Mouse (Mus musculus) hindbrain, embryonic 16.5 days (tissue): Measurements from ENCODE around the gene Prom2. TPM values are rescaled to one million over a fixed set of nuclear protein-coding genes. Genes with fewer than 3 reads are reported as not detected.

Experiments used
- ATAC-seq: fragments of 200-750 bp; cut with Nextera tagmentation; 2 replicates; pipeline ENCODE4 v1.8.0; 2017; ENCODE audit warnings: moderate TSS enrichment, moderate library complexity
- H3K27ac ChIP-seq: fragments of 300-500 bp; sonication (generic); 2 replicates; pipeline ENCODE4 v1.5.1; 2014; ENCODE audit warnings: low read depth, mild to moderate bottlenecking, control low read depth, low read length, moderate library complexity
- H3K27me3 ChIP-seq: fragments of 300-500 bp; sonication (generic); replicated peaks from 2 replicates; pipeline ENCODE4 v1.6.1; 2014; ENCODE audit warnings: low read length; ENCODE audit not compliant: control insufficient read depth, insufficient read depth
- H3K36me3 ChIP-seq: fragments of 300-500 bp; sonication (generic); 2 replicates; pipeline ENCODE4 v1.6.1; 2014; ENCODE audit warnings: mild to moderate bottlenecking, low read length, moderate library complexity, mixed read lengths; ENCODE audit not compliant: control insufficient read depth, insufficient read depth
- H3K4me1 ChIP-seq: fragments of 300-500 bp; sonication (generic); 2 replicates; pipeline ENCODE4 v1.6.1; 2014; ENCODE audit warnings: low read depth, low read length; ENCODE audit not compliant: control insufficient read depth, insufficient read depth
- H3K4me2 ChIP-seq: fragments of 300-500 bp; sonication (generic); 2 replicates; pipeline ENCODE4 v1.6.1; 2014; ENCODE audit warnings: mild to moderate bottlenecking, low read length, control low read depth, moderate library complexity
- H3K4me3 ChIP-seq: fragments of 300-500 bp; sonication (generic); 2 replicates; pipeline ENCODE4 v1.5.1; 2014; ENCODE audit warnings: mild to moderate bottlenecking, low read length, control low read depth, moderate library complexity
- H3K9ac ChIP-seq: fragments of 300-500 bp; sonication (generic); 2 replicates; pipeline ENCODE4 v1.6.1; 2014; ENCODE audit warnings: low read depth, mild to moderate bottlenecking, control low read depth, low read length, moderate library complexity
- H3K9me3 ChIP-seq: fragments of 300-500 bp; sonication (generic); 2 replicates; pipeline ENCODE4 v1.6.1; 2014; ENCODE audit warnings: mild to moderate bottlenecking, low read length, moderate library complexity; ENCODE audit not compliant: control insufficient read depth
- WGBS: fragments of 180-500 bp; shearing (Covaris S2); extraction: QIAGEN DNeasy Blood & Tissue Kit; methylation state at CpG from one replicate; pipeline ENCODE4 v1.1.7; 2014; 5-methylcytosine and 5-hydroxymethylcytosine counted together
- polyA plus RNA-seq: library from polyadenylated mRNA; unstranded; fragments of >200 nt; fragmentation: Nextera tagmentation; extraction: Ambion mirVana; gene quantifications from 2 replicates; pipeline ENCODE4 v1.2.1, GENCODE M21; 2015

Gene Prom2
- polyA plus RNA-seq, 1 experiment from 2014 or later = 0.06 TPM

DNA sequence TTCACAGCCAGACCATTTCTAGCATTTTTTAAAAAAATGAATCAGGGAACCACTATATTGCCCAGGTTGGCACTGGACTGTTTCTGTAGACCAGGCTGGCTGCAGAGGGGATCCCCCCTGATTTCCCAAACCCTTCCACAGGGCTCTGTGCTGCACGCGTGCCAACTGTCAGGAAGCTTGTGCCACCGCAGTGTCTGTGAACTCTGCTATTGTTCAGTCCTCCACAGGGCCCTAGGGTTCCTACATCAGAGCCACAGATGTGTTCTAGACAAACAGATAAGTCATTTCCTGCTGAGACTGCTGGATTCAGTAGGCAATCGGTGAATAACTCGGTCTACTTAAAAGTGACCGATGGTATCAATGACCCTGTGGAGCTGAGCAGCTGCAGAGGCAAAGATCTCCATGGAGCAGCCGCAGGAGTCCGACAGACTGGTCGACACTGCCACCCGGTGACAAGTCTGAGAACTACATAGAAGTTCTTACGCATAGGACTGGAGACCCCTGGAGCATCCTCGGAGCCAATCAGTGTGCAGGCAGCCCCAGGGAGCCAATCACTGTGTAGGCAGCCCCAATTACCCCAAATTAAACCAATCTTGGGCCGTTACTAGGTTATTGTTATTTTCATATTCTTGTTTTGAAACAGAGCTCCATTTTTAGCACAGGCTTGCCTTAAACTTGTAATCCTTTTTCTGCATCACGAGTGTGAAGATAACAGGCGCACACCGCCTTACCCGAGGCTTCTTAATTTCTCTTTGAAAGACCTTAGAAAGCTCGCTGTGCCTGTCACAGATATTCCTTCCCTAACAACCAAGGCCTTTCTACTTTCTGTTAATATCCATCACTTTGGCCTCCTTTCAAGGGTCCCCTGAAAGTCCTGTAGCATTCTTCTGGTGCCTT lies 18.1 kb upstream of the Prom2 start:
- WGBS = 11% methylated on average over 18 of the region's 18 CpGs
- Histone ChIP-seq H3K4me2 (peak overlapping the region; percentile 56), H3K9me3 (no peaks in the 10 kb centered on the region), H3K36me3 (no peaks in the 10 kb centered on the region), H3K4me1 (peaks cover 8% of the 10 kb centered on the region), H3K27me3 (peaks cover under 1% of the 10 kb centered on the region; the same call in 1 of the 2 replicates), H3K4me3 (peak overlapping the region; percentile 36), H3K27ac (peak overlapping the region; percentile 59; the same call in 1 of the 2 replicates), H3K9ac (peak overlapping the region; percentile 56)
- ATAC-seq = peak; percentile 100

- ATAC-seq = no peak
- H3K4me2 ChIP-seq = no peak overlapping the region
Measured at GRCm38 (mm10) chr2:127551078-127551477, 9.8 kb upstream of the Prom2 start.

DNA sequence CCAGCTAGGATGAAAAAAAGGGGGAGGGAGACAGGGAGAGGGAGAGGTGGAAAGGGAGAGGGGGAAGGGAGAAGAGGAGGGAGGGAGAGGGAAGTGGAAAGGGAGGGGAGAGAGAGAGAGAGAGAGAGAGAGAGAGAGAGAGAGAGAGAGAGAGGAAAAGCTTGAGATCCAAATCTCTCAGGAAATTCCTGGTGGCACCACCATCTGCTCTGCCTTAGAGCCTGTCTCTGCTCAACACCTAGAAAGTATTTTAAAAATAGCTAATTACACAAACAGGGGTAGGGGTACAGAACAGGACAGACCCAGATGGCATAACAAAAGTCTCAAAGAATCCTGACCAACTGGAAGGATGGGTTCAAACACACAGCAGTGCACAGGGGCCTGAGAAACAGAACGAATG lies 9.2 kb upstream of the Prom2 start:
- no peaks in the 10 kb centered on the region; the same call in 1 of the 2 replicates for H3K27me3 ChIP-seq
- no peak overlapping the region for H3K4me2 ChIP-seq
- no peak for ATAC-seq
- no peaks in the 10 kb centered on the region for H3K36me3 ChIP-seq
- no peaks in the 10 kb centered on the region for H3K4me1 ChIP-seq
- no peak overlapping the region for H3K4me3 ChIP-seq
- WGBS = 78% methylated on average over 1 of the region's 1 CpGs
- H3K9me3 ChIP-seq = no peaks in the 10 kb centered on the region
- H3K9ac ChIP-seq = no peak overlapping the region
- H3K27ac ChIP-seq = no peak overlapping the region

More at GRCm38 (mm10) chr2:127551078-127551477, 9.8 kb upstream of the Prom2 start:
- Histone ChIP-seq H3K27me3 (no peaks in the 10 kb centered on the region; the same call in 1 of the 2 replicates), H3K36me3 (no peaks in the 10 kb centered on the region), H3K27ac (no peak overlapping the region), H3K4me1 (no peaks in the 10 kb centered on the region), H3K9me3 (no peaks in the 10 kb centered on the region), H3K4me3 (no peak overlapping the region), H3K9ac (no peak overlapping the region; the same call in 1 of the 2 replicates)
- 38% methylated on average over 5 of the region's 5 CpGs for WGBS

- Histone ChIP-seq H3K27me3 (no peaks in the 10 kb centered on the region; the same call in 1 of the 2 replicates), H3K4me3 (no peak overlapping the region), H3K27ac (no peak overlapping the region), H3K9ac (no peak overlapping the region), H3K4me2 (no peak overlapping the region), H3K4me1 (no peaks in the 10 kb centered on the region), H3K9me3 (no peaks in the 10 kb centered on the region), H3K36me3 (no peaks in the 10 kb centered on the region)
- no peak for ATAC-seq
Measured at GRCm38 (mm10) chr2:127549711-127550110, 8.4 kb upstream of the Prom2 start.

- H3K9ac ChIP-seq = no peak overlapping the region
- no peak overlapping the region for H3K27ac ChIP-seq
- H3K4me3 ChIP-seq = no peak overlapping the region
- no peaks in the 10 kb centered on the region for H3K9me3 ChIP-seq
- ATAC-seq = no peak
- H3K36me3 ChIP-seq = no peaks in the 10 kb centered on the region
- 80% methylated on average over 5 of the region's 5 CpGs for WGBS
- H3K4me2 ChIP-seq = no peak overlapping the region
- no peaks in the 10 kb centered on the region; the same call in 1 of the 2 replicates for H3K27me3 ChIP-seq
- H3K4me1 ChIP-seq = no peaks in the 10 kb centered on the region
Measured at GRCm38 (mm10) chr2:127548342-127549074, 7.2 kb upstream of the Prom2 start.

DNA sequence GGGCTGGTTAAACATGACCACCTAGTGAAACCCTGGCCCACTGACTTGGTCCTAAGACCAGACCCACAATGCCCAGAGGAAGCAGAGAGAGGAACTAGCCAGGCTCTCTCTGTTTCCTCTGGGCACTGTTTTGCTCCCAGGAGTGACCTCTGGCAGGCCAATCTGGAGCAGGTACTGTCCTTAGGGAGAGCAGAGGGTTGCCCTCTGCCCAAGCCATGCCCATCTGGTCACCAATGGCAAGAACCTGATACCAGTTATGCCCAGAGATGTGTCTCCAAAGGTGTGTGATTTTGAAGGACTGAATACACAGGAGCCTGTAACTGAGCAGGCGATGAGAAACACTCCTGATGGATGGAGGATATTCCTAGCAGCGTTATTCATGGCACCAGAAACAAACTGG lies 430 bp upstream of the Prom2 start:
- no peak overlapping the region for H3K9ac ChIP-seq
- H3K27ac ChIP-seq = no peak overlapping the region
- no peak overlapping the region for H3K4me2 ChIP-seq
- H3K27me3 ChIP-seq = peaks cover 28% of the 10 kb centered on the region
- H3K36me3 ChIP-seq = no peaks in the 10 kb centered on the region
- WGBS = 83% methylated on average over 2 of the region's 2 CpGs
- no peaks in the 10 kb centered on the region for H3K9me3 ChIP-seq
- ATAC-seq = no peak
- H3K4me3 ChIP-seq = no peak overlapping the region
- peaks cover 4% of the 10 kb centered on the region; the same call in 1 of the 2 replicates for H3K4me1 ChIP-seq

GRCm38 (mm10) chr2:127539494-127539893 lies 1.8 kb downstream of the Prom2 start:
- Histone ChIP-seq H3K27me3 (peaks cover 28% of the 10 kb centered on the region), H3K4me1 (peaks cover 4% of the 10 kb centered on the region; the same call in 1 of the 2 replicates), H3K4me3 (no peak overlapping the region), H3K9ac (no peak overlapping the region), H3K4me2 (no peak overlapping the region), H3K36me3 (no peaks in the 10 kb centered on the region), H3K9me3 (no peaks in the 10 kb centered on the region), H3K27ac (no peak overlapping the region)
- ATAC-seq = no peak
- 22% methylated on average over 4 of the region's 4 CpGs for WGBS

DNA sequence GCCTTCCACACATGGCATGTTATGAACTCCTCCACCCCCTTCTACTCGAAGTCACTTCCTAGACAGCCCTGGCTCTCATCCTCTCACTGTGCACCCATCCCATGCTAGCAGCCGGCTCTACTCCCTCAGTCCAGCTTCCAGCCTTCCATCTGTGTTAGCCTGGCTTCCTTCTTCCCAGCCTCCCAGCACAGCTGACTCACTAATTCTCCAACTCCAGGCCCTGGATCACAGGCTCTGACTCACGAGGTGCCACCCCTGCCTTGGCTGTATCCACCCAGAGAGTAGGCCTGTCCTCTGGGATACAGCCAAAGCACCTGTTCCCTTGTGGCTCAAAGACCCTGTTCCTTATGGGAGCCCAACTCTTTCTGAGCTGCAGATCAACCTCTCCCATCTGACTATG lies 3.7 kb downstream of the Prom2 start:
- Histone ChIP-seq H3K4me3 (no peak overlapping the region), H3K36me3 (no peaks in the 10 kb centered on the region), H3K27ac (no peak overlapping the region), H3K4me1 (peaks cover 4% of the 10 kb centered on the region; the same call in 1 of the 2 replicates), H3K27me3 (peaks cover 24% of the 10 kb centered on the region), H3K4me2 (no peak overlapping the region), H3K9me3 (no peaks in the 10 kb centered on the region), H3K9ac (no peak overlapping the region)
- ATAC-seq = no peak
- WGBS = 72% methylated on average over 3 of the region's 3 CpGs

DNA sequence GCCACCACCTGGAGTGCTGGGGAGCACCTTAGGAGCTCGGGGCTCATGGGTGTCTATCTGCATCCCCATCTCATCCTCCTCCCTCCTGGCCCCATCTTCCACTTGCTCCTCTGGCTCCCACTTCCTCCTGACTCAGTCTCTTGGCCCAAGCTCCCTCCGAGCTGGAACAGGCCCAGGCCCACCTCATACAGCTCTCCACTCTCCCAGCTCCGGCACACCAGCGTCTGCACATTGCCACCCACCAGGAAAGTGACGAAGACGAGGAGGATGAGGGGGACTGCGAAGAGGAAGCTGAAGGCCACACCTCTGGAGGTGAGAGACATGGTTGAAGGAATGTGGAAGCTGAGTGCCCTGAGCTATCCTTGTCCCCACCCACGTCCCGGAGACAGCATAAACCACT lies 5.9 kb downstream of the Prom2 start:
- Histone ChIP-seq H3K27me3 (peaks cover 12% of the 10 kb centered on the region), H3K4me2 (no peak overlapping the region), H3K4me1 (no peaks in the 10 kb centered on the region), H3K27ac (no peak overlapping the region), H3K9me3 (no peaks in the 10 kb centered on the region), H3K9ac (no peak overlapping the region), H3K36me3 (no peaks in the 10 kb centered on the region), H3K4me3 (no peak overlapping the region)
- WGBS = 79% methylated on average over 9 of the region's 9 CpGs
- ATAC-seq = no peak
